ENCODE assay signal across 18 mouse cellular contexts in genomic region chr10:16670286-16670685, GRCm38 (mm10).
"Had no signal": no experiment of that assay in that cellular context is flagged by ENCODE, and none has a peak within 500 bp of the region (broad histone marks: within the 10 kb centered on the region; RNA-seq: fewer than 3 reads in every experiment).

No protein-coding gene starts in this region.

- H3K36me3 ChIP-seq: kidney, embryonic 15.5 days; midbrain, embryonic 12.5 days; midbrain, embryonic 15.5 days; neural tube, embryonic 12.5 days; neural tube, embryonic 15.5 days had no signal

- H3K4me2 ChIP-seq: kidney, embryonic 15.5 days; liver, embryonic 11.5 days; midbrain, embryonic 12.5 days; midbrain, embryonic 15.5 days; neural tube, embryonic 12.5 days; neural tube, embryonic 15.5 days had no signal

- H3K9me3 ChIP-seq: kidney, embryonic 15.5 days; midbrain, embryonic 12.5 days; midbrain, embryonic 15.5 days; neural tube, embryonic 12.5 days; neural tube, embryonic 15.5 days had no signal

- ATAC-seq: lung, postnatal 0 days; midbrain, embryonic 15.5 days had no signal

- H3K27me3 ChIP-seq: kidney, embryonic 15.5 days; midbrain, embryonic 12.5 days; midbrain, embryonic 15.5 days; neural tube, embryonic 12.5 days; neural tube, embryonic 15.5 days had no signal

- H3K9ac ChIP-seq: kidney, embryonic 15.5 days; liver, embryonic 14.5 days; midbrain, embryonic 12.5 days; midbrain, embryonic 15.5 days; neural tube, embryonic 12.5 days; neural tube, embryonic 15.5 days had no signal

- H3K4me1 ChIP-seq: kidney, embryonic 15.5 days; midbrain, embryonic 12.5 days; midbrain, embryonic 15.5 days; neural tube, embryonic 12.5 days; neural tube, embryonic 15.5 days had no signal

- H3K27ac ChIP-seq: kidney, embryonic 15.5 days; left cerebral cortex, adult 2 months; liver, embryonic 14.5 days; macrophage; midbrain, embryonic 12.5 days; midbrain, embryonic 15.5 days; neural tube, embryonic 12.5 days; neural tube, embryonic 15.5 days had no signal

- H3K4me3 ChIP-seq: kidney, embryonic 15.5 days; left cerebral cortex, adult 2 months; midbrain, embryonic 12.5 days; midbrain, embryonic 15.5 days; neural tube, embryonic 12.5 days; neural tube, embryonic 15.5 days had no signal

- DNase-seq: kidney, adult 11 months; kidney, postnatal 14 days; kidney, postnatal 4 days; layer of hippocampus, adult 9-11 months; layer of hippocampus, postnatal 36 days; lung, adult 2 months; thymus, adult 18-20 months; thymus, postnatal 36 days had no signal
